In the genomic region with DNA sequence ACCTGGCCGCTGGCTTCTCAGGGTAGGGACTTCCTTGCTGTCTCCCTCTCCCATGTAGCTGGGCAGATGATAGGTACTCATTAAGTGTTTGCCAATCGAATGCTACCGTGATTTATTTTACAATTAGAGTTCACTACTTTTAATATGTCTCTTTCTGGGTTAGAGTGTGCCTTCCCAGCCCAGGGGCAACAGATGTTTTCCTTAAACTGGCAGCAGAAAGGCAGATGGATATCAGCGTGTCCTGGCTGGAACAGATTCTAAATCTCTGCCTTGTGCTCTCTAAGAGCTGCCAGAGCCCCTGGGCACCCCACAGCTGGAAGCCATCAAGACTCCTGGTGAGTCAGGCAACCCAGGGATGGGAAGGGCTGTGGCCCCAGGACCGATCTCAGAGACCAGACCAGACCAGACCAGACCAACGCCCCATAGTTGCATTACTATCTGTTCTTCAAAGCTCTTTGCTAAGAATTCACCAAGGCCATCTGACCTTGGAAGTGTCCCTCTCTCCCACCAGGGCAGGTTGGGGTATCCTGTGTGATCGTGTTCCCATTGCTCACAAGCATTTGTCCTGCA, we compare ENCODE assay signal across 11 mouse cellular contexts.
DNase-seq lines count a peak whose midpoint lies in the region; ATAC-seq and TF ChIP-seq lines count a peak whose summit lies in the region.
"Had no signal": no experiment of that assay in that cellular context is flagged by ENCODE, and none has a peak within 500 bp of the region (broad histone marks: within the 10 kb centered on the region; RNA-seq: fewer than 3 reads in every experiment).

No protein-coding gene starts in this region.

- WGBS in heart, embryonic 10.5 days = 50% methylated on average over 7 of the region's 7 CpGs
- 14% methylated on average over 7 of the region's 7 CpGs for WGBS in limb, embryonic 12.5 days

- H3K4me2 ChIP-seq in limb, embryonic 12.5 days = peak overlapping the region; percentile 19
- H3K4me2 ChIP-seq: lung, embryonic 15.5 days had no signal

- no peaks in the 10 kb centered on the region for H3K9me3 ChIP-seq in heart, embryonic 10.5 days
- no peaks in the 10 kb centered on the region for H3K9me3 ChIP-seq in ES-Bruce4 (replicated peaks; ENCODE audit: control insufficient read depth, insufficient read depth, low read length, poor library complexity, severe bottlenecking)
- no peaks in the 10 kb centered on the region for H3K9me3 ChIP-seq in limb, embryonic 12.5 days
- H3K9me3 ChIP-seq: lung, embryonic 15.5 days had no signal

- H3K4me1 ChIP-seq in heart, embryonic 10.5 days = peaks cover 83% of the 10 kb centered on the region
- H3K4me1 ChIP-seq in ES-Bruce4 (ENCODE audit: control insufficient read depth, insufficient read depth, low read length) = peaks cover 10% of the 10 kb centered on the region
- H3K4me1 ChIP-seq in limb, embryonic 12.5 days (replicated peaks) = peaks cover 88% of the 10 kb centered on the region

- no peak for TF ChIP-seq CTCF in ES-Bruce4 (IDR thresholded peaks at IDR 0.05; ENCODE audit: low read depth, low read length)

- H3K27ac ChIP-seq in heart, embryonic 10.5 days = no peak overlapping the region
- H3K27ac ChIP-seq in ES-Bruce4 (ENCODE audit: insufficient read depth, low read length) = peak overlapping the region; percentile 45; the same call in 1 of the 2 replicates
- peak overlapping the region; percentile 60 for H3K27ac ChIP-seq in limb, embryonic 12.5 days
- H3K27ac ChIP-seq: left cerebral cortex, adult 2 months had no signal

- no peak overlapping the region for H3K4me3 ChIP-seq in heart, embryonic 10.5 days
- H3K4me3 ChIP-seq in ES-Bruce4 (ENCODE audit: low read depth, low read length) = no peak overlapping the region
- H3K4me3 ChIP-seq in limb, embryonic 12.5 days (replicated peaks) = no peak overlapping the region
- H3K4me3 ChIP-seq: left cerebral cortex, adult 2 months; lung, embryonic 15.5 days had no signal

- TF ChIP-seq EP300 in ES-Bruce4 (IDR thresholded peaks at IDR 0.05; ENCODE audit: insufficient read depth, low read depth, low read length) = peak; percentile 83

- peaks cover 16% of the 10 kb centered on the region for H3K36me3 ChIP-seq in heart, embryonic 10.5 days
- H3K36me3 ChIP-seq in ES-Bruce4 (ENCODE audit: control insufficient read depth, insufficient read depth, low read length, poor library complexity, severe bottlenecking) = no peaks in the 10 kb centered on the region
- H3K36me3 ChIP-seq in limb, embryonic 12.5 days = peaks cover 23% of the 10 kb centered on the region

- no peak for TF ChIP-seq POLR2A in ES-Bruce4 (IDR thresholded peaks at IDR 0.05; ENCODE audit: insufficient read depth, low read length)

- H3K9ac ChIP-seq in ES-Bruce4 (ENCODE audit: low read depth, poor library complexity, severe bottlenecking) = no peak overlapping the region
- no peak overlapping the region for H3K9ac ChIP-seq in limb, embryonic 12.5 days (replicated peaks)
- H3K9ac ChIP-seq: lung, embryonic 15.5 days had no signal

- H3K27me3 ChIP-seq in heart, embryonic 10.5 days (ENCODE audit: insufficient read depth, poor library complexity, severe bottlenecking) = no peaks in the 10 kb centered on the region
- no peaks in the 10 kb centered on the region for H3K27me3 ChIP-seq in ES-Bruce4 (ENCODE audit: control insufficient read depth, insufficient read depth, low read length, poor library complexity, severe bottlenecking)
- H3K27me3 ChIP-seq in limb, embryonic 12.5 days = no peaks in the 10 kb centered on the region
- H3K27me3 ChIP-seq: lung, embryonic 15.5 days had no signal

- peak; percentile 87 for DNase-seq in heart, adult 11 months
- no peak for DNase-seq in heart, embryonic 10.5 days (ENCODE audit: low spot score)
- peak; percentile 29 for DNase-seq in embryo, embryonic 9.5 days (ENCODE audit: extremely low spot score)
- no peak for DNase-seq in right cerebral cortex, postnatal 36 days (ENCODE audit: low spot score in 2 of 2)
- DNase-seq in layer of hippocampus, postnatal 36 days = no peak

- ATAC-seq in limb, embryonic 12.5 days (ENCODE audit: insufficient number of reproducible peaks, insufficient read depth, low FRiP score, low TSS enrichment, low read depth) = no peak
- ATAC-seq in monocyte, adult 5-6 weeks (replicated peaks; ENCODE audit: insufficient number of reproducible peaks, low FRiP score, low TSS enrichment, poor library complexity, severe bottlenecking) = no peak
- ATAC-seq: inflammation-experienced regulatory T-cells, adult 6 months had no signal

Comparison
In these comparisons a context has a peak if more than half of its experiments do, and no peak if none do; other contexts are left out.
1. DNase-seq: peak in heart, adult 11 months (single experiment) and embryo, embryonic 9.5 days (single experiment); none in heart, embryonic 10.5 days (single experiment), right cerebral cortex, postnatal 36 days (0 of 2) and layer of hippocampus, postnatal 36 days (0 of 2).